Mouse (Mus musculus) kidney, embryonic 16.5 days (tissue): ENCODE data around the gene Wap. TPM values are rescaled to one million over a fixed set of nuclear protein-coding genes. Genes with fewer than 3 reads are reported as not detected.

ENCODE experiments used
- ATAC-seq: fragments of 200-750 bp; cut with Nextera tagmentation; 2 replicates; pipeline ENCODE4 v1.8.0; 2017; ENCODE audit warnings: moderate TSS enrichment; ENCODE audit not compliant: low FRiP score, low TSS enrichment
- H3K27ac ChIP-seq: fragments of 300-500 bp; sonication (generic); 2 replicates; pipeline ENCODE4 v1.5.1; 2014; ENCODE audit warnings: low read length
- H3K27me3 ChIP-seq: fragments of 300-500 bp; sonication (generic); 2 replicates; pipeline ENCODE4 v1.6.1; 2014; ENCODE audit warnings: low read length, control low read depth, mixed read lengths; ENCODE audit not compliant: insufficient read depth
- H3K36me3 ChIP-seq: fragments of 300-500 bp; sonication (generic); 2 replicates; pipeline ENCODE4 v1.6.1; 2014; ENCODE audit warnings: low read length, control low read depth, mixed read lengths; ENCODE audit not compliant: insufficient read depth
- H3K4me1 ChIP-seq: fragments of 300-500 bp; sonication (generic); 2 replicates; pipeline ENCODE4 v1.6.1; 2014; ENCODE audit warnings: low read length, control low read depth, mixed read lengths; ENCODE audit not compliant: insufficient read depth
- H3K4me2 ChIP-seq: fragments of 300-500 bp; sonication (generic); replicated peaks from 2 replicates; pipeline ENCODE4 v1.6.1; 2014; ENCODE audit warnings: low read depth, low read length
- H3K4me3 ChIP-seq: fragments of 300-500 bp; sonication (generic); 2 replicates; pipeline ENCODE4 v1.5.1; 2014; ENCODE audit warnings: mild to moderate bottlenecking, low read length
- H3K9ac ChIP-seq: fragments of 300-500 bp; sonication (generic); replicated peaks from 2 replicates; pipeline ENCODE4 v1.6.1; 2014; ENCODE audit warnings: low read length
- H3K9me3 ChIP-seq: fragments of 300-500 bp; sonication (generic); 2 replicates; pipeline ENCODE4 v1.6.1; 2016; ENCODE audit warnings: low read length, control low read depth
- WGBS: fragments of 180-500 bp; shearing (Covaris S2); extraction: QIAGEN DNeasy Blood & Tissue Kit; methylation state at CpG from one replicate; pipeline ENCODE4 v1.1.7; 2014; 5-methylcytosine and 5-hydroxymethylcytosine counted together
- polyA plus RNA-seq: library from polyadenylated mRNA; unstranded; fragments of >200 nt; fragmentation: Nextera tagmentation; extraction: Ambion mirVana; gene quantifications from 2 replicates; pipeline ENCODE4 v1.2.1, GENCODE M21; 2015

Wap gene
- polyA plus RNA-seq, 1 experiment from 2014 or later: not detected

- Histone ChIP-seq H3K4me2 (0 out of 2 replicates have a peak overlapping the region, but pooled peaks have one; percentile 2), H3K27ac (no peak overlapping the region), H3K4me1 (peaks cover 8% of the 10 kb centered on the region), H3K27me3 (0 out of 2 replicates have a peak, but pooled peaks cover 2% of the 10 kb centered on the region), H3K36me3 (peaks cover 29% of the 10 kb centered on the region), H3K9ac (no peak overlapping the region), H3K9me3 (no peaks in the 10 kb centered on the region), H3K4me3 (no peak overlapping the region)
- 21% methylated on average over 27 of the region's 27 CpGs for WGBS
- no peak for ATAC-seq
These were observed 39.3 kb downstream of the Wap start for GRCm38 (mm10) chr11:6599011-6599681.

DNA sequence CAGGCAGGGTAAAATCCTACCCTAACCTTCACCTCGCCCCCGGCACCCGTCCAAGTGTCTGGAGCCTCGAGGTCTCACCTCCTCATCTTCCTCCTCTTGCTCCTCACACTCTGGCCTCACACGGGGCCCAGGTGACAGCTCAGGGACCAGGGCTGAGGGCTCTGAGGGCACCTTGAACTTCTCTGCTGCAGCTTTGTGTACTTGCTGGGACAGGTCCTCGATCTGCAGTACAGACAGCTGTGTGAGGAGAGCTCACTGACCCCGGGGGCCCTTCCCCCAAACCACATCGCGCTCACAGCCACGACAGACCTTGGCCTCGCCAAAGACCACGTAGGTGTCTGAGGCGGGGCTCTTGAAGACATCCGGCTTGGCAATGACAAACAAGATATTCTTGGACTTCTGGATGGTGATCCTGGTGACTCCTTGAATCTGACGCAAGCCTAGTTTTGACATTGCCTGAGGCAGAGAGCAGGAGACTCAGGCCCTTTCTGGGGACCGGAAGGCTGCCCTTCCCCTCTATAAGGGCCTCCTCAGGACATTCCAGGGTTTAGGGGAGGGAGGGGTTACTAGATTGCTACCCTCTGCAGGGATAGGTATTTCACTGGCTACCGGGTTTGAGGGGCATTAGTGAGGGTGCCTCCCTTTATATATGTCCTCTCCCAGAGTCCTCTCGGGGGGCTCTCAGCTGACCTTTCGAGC lies 40.1 kb downstream of the Wap start:
- peaks cover 5% of the 10 kb centered on the region; the same call in 1 of the 2 replicates for H3K4me1 ChIP-seq
- H3K27me3 ChIP-seq: no peaks in the 10 kb centered on the region
- no peak overlapping the region for H3K4me3 ChIP-seq
- 56% methylated on average over 19 of the region's 19 CpGs for WGBS
- no peak overlapping the region for H3K9ac ChIP-seq
- no peaks in the 10 kb centered on the region for H3K9me3 ChIP-seq
- H3K4me2 ChIP-seq: no peak overlapping the region
- peaks cover 37% of the 10 kb centered on the region for H3K36me3 ChIP-seq
- ATAC-seq: no peak
- H3K27ac ChIP-seq: no peak overlapping the region

GRCm38 (mm10) chr11:6597523-6597922 lies 40.9 kb downstream of the Wap start:
- Histone ChIP-seq H3K9ac (no peak overlapping the region), H3K4me1 (peaks cover 5% of the 10 kb centered on the region; the same call in 1 of the 2 replicates), H3K27ac (no peak overlapping the region), H3K36me3 (peaks cover 45% of the 10 kb centered on the region), H3K4me2 (no peak overlapping the region), H3K9me3 (no peaks in the 10 kb centered on the region), H3K4me3 (no peak overlapping the region), H3K27me3 (no peaks in the 10 kb centered on the region)
- WGBS: 67% methylated on average over 7 of the region's 7 CpGs
- no peak for ATAC-seq

DNA sequence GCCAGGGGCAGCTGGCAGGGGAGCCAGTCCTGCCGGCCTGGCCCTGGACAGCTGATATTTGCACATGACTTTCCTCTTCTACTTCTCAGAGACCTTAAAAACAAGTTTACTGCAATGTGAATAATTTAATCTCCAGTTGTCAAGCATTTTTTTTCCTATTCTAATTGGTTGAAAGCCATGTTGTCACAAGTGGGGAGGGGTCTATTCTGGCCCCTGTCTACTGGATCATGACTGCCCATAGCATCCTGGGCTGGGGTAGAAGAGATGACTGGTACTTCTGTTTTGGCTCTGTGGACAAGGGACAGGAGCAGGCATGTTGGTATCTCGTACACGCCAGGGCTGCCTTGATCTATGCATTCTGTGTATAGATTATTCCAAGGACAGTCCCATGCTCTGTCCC lies 41.8 kb downstream of the Wap start:
- H3K36me3 ChIP-seq: peaks cover 52% of the 10 kb centered on the region
- H3K4me3 ChIP-seq: no peak overlapping the region
- no peak overlapping the region for H3K4me2 ChIP-seq
- ATAC-seq: no peak
- WGBS: 76% methylated on average over 3 of the region's 3 CpGs
- no peaks in the 10 kb centered on the region for H3K9me3 ChIP-seq
- H3K4me1 ChIP-seq: 0 out of 2 replicates have a peak, but pooled peaks cover 5% of the 10 kb centered on the region
- H3K9ac ChIP-seq: no peak overlapping the region
- no peaks in the 10 kb centered on the region for H3K27me3 ChIP-seq
- no peak overlapping the region for H3K27ac ChIP-seq

- Histone ChIP-seq H3K27me3 (no peaks in the 10 kb centered on the region), H3K4me3 (no peak overlapping the region), H3K27ac (no peak overlapping the region), H3K36me3 (peaks cover 52% of the 10 kb centered on the region), H3K9ac (no peak overlapping the region), H3K4me1 (0 out of 2 replicates have a peak, but pooled peaks cover 5% of the 10 kb centered on the region), H3K4me2 (no peak overlapping the region), H3K9me3 (no peaks in the 10 kb centered on the region)
- no peak for ATAC-seq
- 95% methylated on average over 6 of the region's 6 CpGs for WGBS
These were observed 42.2 kb downstream of the Wap start for GRCm38 (mm10) chr11:6596205-6596604.

GRCm38 (mm10) chr11:6595339-6595738 lies 43.1 kb downstream of the Wap start:
- Histone ChIP-seq H3K36me3 (peaks cover 60% of the 10 kb centered on the region), H3K4me1 (0 out of 2 replicates have a peak, but pooled peaks cover 5% of the 10 kb centered on the region), H3K27me3 (no peaks in the 10 kb centered on the region), H3K4me3 (no peak overlapping the region), H3K9me3 (no peaks in the 10 kb centered on the region), H3K4me2 (no peak overlapping the region), H3K27ac (no peak overlapping the region), H3K9ac (no peak overlapping the region)
- WGBS: 82% methylated on average over 5 of the region's 5 CpGs
- no peak for ATAC-seq

DNA sequence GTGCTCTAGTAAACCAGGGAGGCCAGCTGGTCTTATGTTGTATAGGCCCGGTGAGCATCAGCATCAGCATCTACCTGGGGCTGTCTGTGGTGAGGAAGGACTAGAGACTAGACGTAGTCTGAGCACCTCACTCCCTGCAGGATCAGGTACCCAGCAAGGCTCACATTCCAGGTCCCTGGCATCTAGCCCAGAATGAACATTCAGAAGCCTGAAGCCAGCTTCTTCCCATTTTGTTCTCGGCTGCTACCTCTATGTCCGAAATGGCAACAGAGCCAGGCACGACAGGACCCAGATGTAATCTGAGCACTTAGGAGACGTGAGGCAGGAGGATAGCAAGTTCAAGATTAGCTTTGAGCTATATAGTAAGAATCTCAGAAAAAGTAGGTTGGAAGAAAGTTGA lies 43.6 kb downstream of the Wap start:
- 0 out of 2 replicates have a peak, but pooled peaks cover 5% of the 10 kb centered on the region for H3K4me1 ChIP-seq
- H3K27ac ChIP-seq: no peak overlapping the region
- H3K4me2 ChIP-seq: no peak overlapping the region
- H3K27me3 ChIP-seq: no peaks in the 10 kb centered on the region
- WGBS: 78% methylated on average over 6 of the region's 6 CpGs
- peaks cover 64% of the 10 kb centered on the region for H3K36me3 ChIP-seq
- no peak overlapping the region for H3K9ac ChIP-seq
- no peak for ATAC-seq
- no peaks in the 10 kb centered on the region for H3K9me3 ChIP-seq
- no peak overlapping the region for H3K4me3 ChIP-seq

- ATAC-seq: no peak
- no peaks in the 10 kb centered on the region for H3K4me1 ChIP-seq
- H3K9me3 ChIP-seq: no peaks in the 10 kb centered on the region
- no peak overlapping the region for H3K4me3 ChIP-seq
- peaks cover 74% of the 10 kb centered on the region for H3K36me3 ChIP-seq
- 80% methylated on average over 11 of the region's 11 CpGs for WGBS
- H3K4me2 ChIP-seq: no peak overlapping the region
- no peak overlapping the region for H3K9ac ChIP-seq
- no peak overlapping the region for H3K27ac ChIP-seq
- H3K27me3 ChIP-seq: no peaks in the 10 kb centered on the region
These were observed 45.0 kb downstream of the Wap start for GRCm38 (mm10) chr11:6593406-6593805.

DNA sequence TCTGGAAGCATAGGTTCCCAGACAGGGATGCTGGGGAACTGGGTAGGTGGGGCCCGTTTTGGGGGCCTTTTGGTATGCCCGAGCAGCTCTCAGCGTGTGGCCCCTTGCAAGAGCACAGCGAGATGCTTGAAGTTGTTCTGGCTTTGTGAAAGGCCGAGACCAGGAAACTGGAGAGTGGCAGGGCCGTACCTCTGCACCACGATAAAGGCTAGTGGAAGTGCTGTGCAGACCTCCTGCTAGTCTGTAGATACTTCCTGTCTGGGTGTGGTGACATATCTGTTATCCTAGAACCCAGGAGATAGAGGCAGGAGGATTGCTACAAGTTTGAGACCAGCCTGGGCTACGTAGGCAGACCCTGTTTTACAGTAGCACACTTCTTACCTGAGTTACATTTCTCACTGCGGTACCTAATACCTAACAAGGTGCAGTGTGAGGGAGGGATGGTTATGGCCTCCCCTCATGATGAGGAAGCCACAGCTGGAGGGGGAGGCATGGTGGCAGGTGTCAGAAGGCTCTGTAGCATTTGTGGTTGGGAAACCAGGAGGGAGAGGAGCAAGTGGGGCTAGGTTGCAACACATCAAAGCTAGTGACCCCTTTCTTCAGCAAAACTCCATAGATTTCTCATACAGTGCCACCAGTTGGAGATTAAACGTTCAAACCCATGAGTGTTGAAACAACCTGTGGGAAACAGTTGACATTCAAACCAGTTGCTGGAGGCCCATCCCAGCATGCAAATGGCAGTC lies 47.3 kb downstream of the Wap start:
- H3K27me3 ChIP-seq: no peaks in the 10 kb centered on the region
- H3K4me1 ChIP-seq: no peaks in the 10 kb centered on the region
- peaks cover 69% of the 10 kb centered on the region for H3K36me3 ChIP-seq
- WGBS: 88% methylated on average over 10 of the region's 10 CpGs
- H3K27ac ChIP-seq: no peak overlapping the region
- no peak for ATAC-seq
- H3K4me2 ChIP-seq: no peak overlapping the region
- no peaks in the 10 kb centered on the region for H3K9me3 ChIP-seq
- H3K9ac ChIP-seq: no peak overlapping the region
- no peak overlapping the region for H3K4me3 ChIP-seq
